Mouse (Mus musculus) neural tube, embryonic 14.5 days (tissue): Measurements from ENCODE around the gene Asrgl1. TPM values are rescaled to one million over a fixed set of nuclear protein-coding genes. Genes with fewer than 3 reads are reported as not detected.

Experiments used
- ATAC-seq: fragments of 200-750 bp; cut with Nextera tagmentation; 2 replicates; pipeline ENCODE4 v1.8.0; 2017; ENCODE audit warnings: low read depth, mild to moderate bottlenecking, moderate TSS enrichment, moderate library complexity
- H3K27ac ChIP-seq: fragments of 300-500 bp; sonication (generic); 2 replicates; pipeline ENCODE4 v1.5.1; 2014; ENCODE audit warnings: low read depth, mild to moderate bottlenecking, control low read depth, low read length, moderate library complexity, mixed read lengths
- H3K27me3 ChIP-seq: fragments of 300-500 bp; sonication (generic); 2 replicates; pipeline ENCODE4 v1.6.1; 2014; ENCODE audit warnings: low read length; ENCODE audit not compliant: control insufficient read depth, insufficient read depth
- H3K36me3 ChIP-seq: fragments of 300-500 bp; sonication (generic); 2 replicates; pipeline ENCODE4 v1.6.1; 2014; ENCODE audit warnings: low read length, mixed read lengths; ENCODE audit not compliant: control insufficient read depth, insufficient read depth
- H3K4me1 ChIP-seq: fragments of 300-500 bp; sonication (generic); 2 replicates; pipeline ENCODE4 v1.6.1; 2014; ENCODE audit warnings: low read length; ENCODE audit not compliant: control insufficient read depth, insufficient read depth
- H3K4me2 ChIP-seq: fragments of 300-500 bp; sonication (generic); 2 replicates; pipeline ENCODE4 v1.6.1; 2014; ENCODE audit warnings: mild to moderate bottlenecking, low read depth, low read length, control low read depth
- H3K4me3 ChIP-seq: fragments of 300-500 bp; sonication (generic); 2 replicates; pipeline ENCODE4 v1.5.1; 2014; ENCODE audit warnings: low read depth, low read length, control low read depth, mixed read lengths
- H3K9ac ChIP-seq: fragments of 300-500 bp; sonication (generic); replicated peaks from 2 replicates; pipeline ENCODE4 v1.6.1; 2014; ENCODE audit warnings: low read depth, mild to moderate bottlenecking, control low read depth, low read length, mixed read lengths
- H3K9me3 ChIP-seq: fragments of 300-500 bp; sonication (generic); 2 replicates; pipeline ENCODE4 v1.6.1; 2016; ENCODE audit warnings: low read length; ENCODE audit not compliant: control insufficient read depth
- WGBS: fragments of 180-500 bp; shearing (Covaris S2); extraction: QIAGEN DNeasy Blood & Tissue Kit; methylation state at CpG from one replicate; pipeline ENCODE4 v1.1.7; 2014; 5-methylcytosine and 5-hydroxymethylcytosine counted together
- polyA plus RNA-seq: library from polyadenylated mRNA; unstranded; fragments of >200 nt; fragmentation: Nextera tagmentation; extraction: Ambion mirVana; gene quantifications from 2 replicates; pipeline ENCODE4 v1.2.1, GENCODE M21; 2014

Gene Asrgl1
- polyA plus RNA-seq, 1 experiment from 2014 or later, result 31.3 TPM

DNA sequence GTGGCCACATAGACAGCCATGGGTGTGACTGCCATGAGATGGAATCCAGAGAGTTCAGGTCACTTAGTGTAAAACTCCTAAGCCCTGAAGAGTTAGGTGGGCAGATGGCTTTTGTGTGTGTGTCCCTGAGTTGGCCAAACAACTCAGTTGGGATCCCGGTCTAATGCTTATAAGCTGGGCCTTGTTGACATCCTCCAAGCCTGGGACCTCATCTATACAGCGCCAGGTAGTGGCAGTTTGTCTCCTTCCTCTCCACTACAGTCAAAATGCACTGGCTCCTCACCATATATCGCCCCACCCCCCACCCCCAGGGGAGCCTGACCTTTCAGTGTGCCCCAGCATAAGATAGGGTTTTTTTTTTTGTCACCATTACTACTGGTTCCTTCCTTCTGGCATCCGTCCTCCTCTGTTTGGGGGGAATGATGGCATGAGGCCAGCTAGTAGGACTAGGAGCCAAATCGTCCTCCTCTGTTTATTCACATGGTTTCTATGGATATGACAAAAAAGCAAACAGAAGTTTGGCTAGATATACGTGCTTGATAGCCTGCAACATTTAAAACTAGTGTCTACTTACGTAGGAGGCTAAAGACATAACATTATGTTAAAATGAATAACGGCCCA is 65.6 kb downstream of the Asrgl1 start:
- Histone ChIP-seq H3K4me3 (no peak overlapping the region), H3K9me3 (no peaks in the 10 kb centered on the region), H3K36me3 (no peaks in the 10 kb centered on the region), H3K9ac (no peak overlapping the region), H3K4me1 (peaks cover 11% of the 10 kb centered on the region; the same call in 1 of the 2 replicates), H3K27ac (0 out of 2 replicates have a peak overlapping the region, but pooled peaks have one; percentile 28), H3K27me3 (no peaks in the 10 kb centered on the region), H3K4me2 (no peak overlapping the region)
- 64% methylated on average over 8 of the region's 8 CpGs for WGBS
- no peak for ATAC-seq

DNA sequence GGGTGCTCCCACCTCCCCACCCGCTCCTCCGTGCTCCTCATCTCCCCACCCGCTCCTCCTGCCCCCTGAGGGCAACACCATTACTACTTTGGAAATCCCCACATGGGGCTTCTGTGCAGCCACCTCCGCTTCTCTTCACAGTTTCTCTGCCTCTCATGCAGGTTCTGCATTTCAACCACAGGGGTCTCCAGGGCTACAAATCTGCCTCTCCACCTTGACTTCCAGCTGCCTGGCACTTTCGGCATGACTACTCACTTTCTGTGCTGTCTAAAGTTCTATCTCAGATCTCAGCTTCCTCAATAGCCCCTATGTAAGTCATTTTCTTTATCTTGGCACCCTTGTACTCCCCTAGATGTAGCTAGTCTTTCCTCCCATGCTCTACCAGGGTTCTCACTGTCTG is 68.1 kb downstream of the Asrgl1 start:
- no peak overlapping the region for H3K4me2 ChIP-seq
- H3K4me1 ChIP-seq, result peaks cover 11% of the 10 kb centered on the region; the same call in 1 of the 2 replicates
- H3K9ac ChIP-seq, result no peak overlapping the region
- no peak for ATAC-seq
- H3K9me3 ChIP-seq, result no peaks in the 10 kb centered on the region
- H3K27ac ChIP-seq, result no peak overlapping the region
- no peak overlapping the region for H3K4me3 ChIP-seq
- 73% methylated on average over 5 of the region's 5 CpGs for WGBS
- H3K36me3 ChIP-seq, result no peaks in the 10 kb centered on the region
- H3K27me3 ChIP-seq, result no peaks in the 10 kb centered on the region

DNA sequence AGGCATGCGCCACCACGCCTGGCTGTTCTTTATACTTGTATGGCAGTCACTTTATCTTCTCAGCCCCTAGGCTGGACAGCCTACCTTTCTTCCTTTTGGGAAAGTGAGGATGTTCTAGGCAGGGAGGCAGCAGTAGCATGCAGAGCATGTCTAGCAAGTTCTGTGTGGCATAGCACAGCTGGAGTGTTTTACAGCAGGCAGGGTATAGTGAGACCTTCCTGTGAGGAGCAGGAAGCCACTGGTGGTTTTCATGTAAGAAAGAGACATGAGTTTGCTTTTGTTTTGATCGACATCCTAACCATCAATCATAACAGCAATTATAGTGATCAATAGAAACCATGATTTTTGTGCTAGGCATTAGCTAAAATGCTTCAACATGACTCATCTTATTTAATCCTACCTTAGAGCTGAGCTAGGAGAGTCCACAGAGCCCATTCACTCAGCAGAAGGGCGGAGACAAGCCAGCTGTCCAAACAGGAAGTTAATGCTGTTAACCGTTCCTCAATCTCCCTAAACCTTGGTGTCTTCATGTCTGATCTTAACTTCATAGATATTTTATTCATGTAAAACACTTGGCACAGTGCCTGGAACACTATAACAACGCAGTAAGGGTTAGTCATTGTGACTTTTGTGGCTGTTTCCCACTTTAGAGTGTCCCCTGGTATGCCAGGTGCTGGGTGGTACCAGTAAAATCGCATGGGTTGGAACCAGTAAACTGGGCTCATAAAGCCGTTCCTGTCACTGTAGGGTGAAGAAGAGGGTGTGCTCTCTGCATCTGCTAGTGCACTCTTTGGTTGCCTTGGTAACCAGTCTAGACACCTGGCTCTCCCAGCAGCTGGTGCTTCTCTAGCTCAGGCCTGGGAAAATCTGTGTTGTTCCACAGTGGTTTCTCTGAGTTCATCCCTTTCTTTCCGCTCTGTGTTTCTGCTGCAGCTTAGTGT is 69.5 kb downstream of the Asrgl1 start:
- Histone ChIP-seq H3K4me2 (no peak overlapping the region), H3K27me3 (no peaks in the 10 kb centered on the region), H3K36me3 (no peaks in the 10 kb centered on the region), H3K4me3 (no peak overlapping the region), H3K9ac (no peak overlapping the region), H3K4me1 (peaks cover 11% of the 10 kb centered on the region; the same call in 1 of the 2 replicates), H3K9me3 (no peaks in the 10 kb centered on the region), H3K27ac (peak overlapping the region; percentile 52)
- 47% methylated on average over 9 of the region's 9 CpGs for WGBS
- peak; percentile 82; the same call in 1 of the 2 replicates for ATAC-seq

DNA sequence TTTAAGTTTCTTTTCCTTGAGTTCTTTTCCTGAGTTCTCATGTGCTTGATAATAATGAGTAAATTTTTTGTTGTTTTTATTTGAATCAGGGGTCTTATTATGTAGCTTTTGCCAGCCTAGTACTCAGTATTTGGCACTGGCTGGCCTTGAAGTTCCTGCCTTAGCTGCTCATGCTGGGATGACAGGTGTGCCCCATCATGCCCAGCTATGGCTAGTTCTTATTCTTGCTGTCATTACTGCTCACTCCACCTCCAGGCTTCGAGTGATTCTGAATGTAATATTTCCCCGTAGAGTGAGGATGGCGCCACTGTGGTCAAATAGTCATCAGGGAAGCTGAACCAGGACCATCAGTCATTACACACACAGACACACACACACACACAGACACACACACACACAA is 71.6 kb downstream of the Asrgl1 start:
- no peak overlapping the region for H3K4me2 ChIP-seq
- H3K36me3 ChIP-seq, result no peaks in the 10 kb centered on the region
- no peak overlapping the region for H3K9ac ChIP-seq
- no peak overlapping the region for H3K4me3 ChIP-seq
- H3K9me3 ChIP-seq, result no peaks in the 10 kb centered on the region
- no peaks in the 10 kb centered on the region for H3K27me3 ChIP-seq
- WGBS, result 89% methylated on average over 3 of the region's 3 CpGs
- H3K27ac ChIP-seq, result no peak overlapping the region
- peaks cover 7% of the 10 kb centered on the region; the same call in 1 of the 2 replicates for H3K4me1 ChIP-seq
- ATAC-seq, result no peak

DNA sequence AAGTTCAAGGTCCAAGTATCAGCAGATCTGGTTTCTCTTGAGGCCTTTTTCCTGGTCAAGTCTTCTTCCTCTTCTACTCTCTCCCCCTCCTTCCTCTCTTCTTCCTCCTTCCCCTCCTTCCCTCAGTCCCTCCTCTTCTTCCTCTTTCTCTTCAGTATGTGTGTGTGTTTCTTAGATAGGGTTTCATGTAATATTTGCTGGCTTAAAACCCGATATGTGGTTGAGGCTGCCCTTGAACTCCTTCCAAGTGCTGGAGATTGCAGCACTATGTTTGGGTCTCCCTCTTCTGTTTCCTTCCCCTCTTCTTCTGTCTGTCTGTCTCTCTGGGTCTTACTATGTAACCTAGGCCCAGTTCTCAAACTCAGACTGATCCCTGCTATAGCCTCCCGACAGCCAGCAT is 72.6 kb downstream of the Asrgl1 start:
- no peaks in the 10 kb centered on the region for H3K9me3 ChIP-seq
- H3K4me3 ChIP-seq, result no peak overlapping the region
- H3K4me2 ChIP-seq, result no peak overlapping the region
- no peaks in the 10 kb centered on the region for H3K36me3 ChIP-seq
- 92% methylated on average over 2 of the region's 2 CpGs for WGBS
- no peak for ATAC-seq
- H3K27me3 ChIP-seq, result no peaks in the 10 kb centered on the region
- H3K9ac ChIP-seq, result no peak overlapping the region
- H3K4me1 ChIP-seq, result peaks cover 7% of the 10 kb centered on the region; the same call in 1 of the 2 replicates
- no peak overlapping the region for H3K27ac ChIP-seq

DNA sequence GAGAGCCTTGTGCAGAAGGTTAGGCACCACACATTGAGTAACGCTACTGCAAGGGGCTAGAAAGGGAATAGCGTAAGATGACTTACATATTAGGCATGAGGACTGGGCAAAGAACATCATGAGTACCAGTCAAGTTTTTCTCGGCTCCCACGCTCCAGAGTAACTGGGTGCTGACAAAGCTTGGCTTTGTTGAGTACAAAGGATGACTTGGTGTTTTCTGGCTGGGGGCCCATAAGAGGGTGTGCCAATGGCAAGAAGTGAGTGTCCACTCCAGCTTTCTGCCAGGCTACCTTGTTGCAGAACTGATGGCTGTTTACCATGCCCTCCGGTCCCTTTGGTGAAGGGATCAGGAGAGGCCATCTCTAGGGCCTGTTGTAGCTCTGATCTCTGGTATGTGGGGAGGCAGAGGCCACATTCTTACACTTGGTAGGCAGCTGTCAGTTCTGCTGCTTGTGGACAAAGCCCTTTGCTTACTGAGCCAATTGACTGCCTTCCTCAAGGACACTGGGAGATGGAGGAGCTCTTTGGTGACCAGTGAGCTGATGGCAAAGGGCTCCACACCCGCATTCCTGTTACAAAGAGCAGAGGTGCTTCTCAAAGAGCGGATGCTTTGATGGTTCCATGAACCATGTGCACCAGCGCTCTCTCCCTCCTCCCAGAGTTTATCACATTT is 74.1 kb downstream of the Asrgl1 start:
- H3K4me3 ChIP-seq, result no peak overlapping the region
- no peak for ATAC-seq
- WGBS, result 90% methylated on average over 8 of the region's 8 CpGs

DNA sequence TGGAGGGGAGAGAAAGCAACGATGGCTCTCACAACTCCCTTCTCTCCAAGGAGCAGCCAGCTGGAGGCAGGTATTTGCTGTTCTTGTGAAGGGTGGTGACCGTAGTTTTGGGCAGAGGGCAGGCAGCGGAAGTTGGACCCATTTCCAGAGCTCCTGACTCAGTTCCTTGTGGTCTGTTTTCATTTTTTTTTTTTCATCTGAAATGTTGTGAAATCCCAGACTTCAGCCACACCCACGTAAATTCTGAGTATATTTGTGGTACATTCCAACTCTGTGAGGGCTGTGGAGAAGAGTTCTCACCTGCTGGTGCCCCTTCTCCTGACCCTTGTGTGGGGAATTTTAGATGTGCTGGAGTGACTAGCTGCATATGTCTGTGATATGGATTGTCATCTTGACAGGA is 75.3 kb downstream of the Asrgl1 start:
- Histone ChIP-seq H3K4me2 (no peak overlapping the region), H3K4me3 (no peak overlapping the region), H3K9me3 (no peaks in the 10 kb centered on the region), H3K9ac (no peak overlapping the region), H3K27me3 (no peaks in the 10 kb centered on the region), H3K4me1 (no peaks in the 10 kb centered on the region), H3K27ac (no peak overlapping the region), H3K36me3 (no peaks in the 10 kb centered on the region)
- WGBS, result 73% methylated on average over 4 of the region's 4 CpGs
- no peak for ATAC-seq

More for the DNA sequence above, 74.1 kb downstream of the Asrgl1 start:
- no peaks in the 10 kb centered on the region for H3K36me3 ChIP-seq
- H3K27ac ChIP-seq, result no peak overlapping the region
- no peaks in the 10 kb centered on the region for H3K9me3 ChIP-seq
- peaks cover 6% of the 10 kb centered on the region; the same call in 1 of the 2 replicates for H3K4me1 ChIP-seq
- no peak overlapping the region for H3K4me2 ChIP-seq
- no peak overlapping the region for H3K9ac ChIP-seq
- H3K27me3 ChIP-seq, result no peaks in the 10 kb centered on the region
